Mouse (Mus musculus): ENCODE data around the gene Rela.

GRCm38 (mm10) chr19:5589159-5589558 is 48.1 kb upstream of the Rela start:
- TF ChIP-seq CTCF (IDR thresholded peaks at IDR 0.05; ENCODE audit: insufficient read depth, low read length) (peak; percentile 16; the same call in 1 of the 2 replicates), POLR2A (IDR thresholded peaks at IDR 0.05; ENCODE audit: borderline replicate concordance, extremely low read depth, low read depth, low read length) (no peak)
